Mouse (Mus musculus) midbrain, embryonic 14.5 days (tissue): ENCODE data around the gene Nsun4. TPM values are rescaled to one million over a fixed set of nuclear protein-coding genes. Genes with fewer than 3 reads are reported as not detected.
A peak's percentile ranks its signal among the peaks of the same experiment; 100 is the strongest.

Source experiments
- ATAC-seq: fragments of 200-750 bp; cut with Nextera tagmentation; 2 replicates; pipeline ENCODE4 v1.8.0; 2017; ENCODE audit warnings: moderate number of reproducible peaks, moderate library complexity; ENCODE audit not compliant: low FRiP score, low TSS enrichment
- DNase-seq: peaks from one replicate; pipeline ENCODE4 v3.0.0-alpha.2; 2015
- H3K27ac ChIP-seq: fragments of 300-500 bp; sonication (generic); replicated peaks from 2 replicates; pipeline ENCODE4 v1.5.1; 2014; ENCODE audit warnings: mild to moderate bottlenecking, low read depth, low read length, moderate library complexity
- H3K27me3 ChIP-seq: fragments of 300-500 bp; sonication (generic); 2 replicates; pipeline ENCODE4 v1.6.1; 2014; ENCODE audit warnings: low read length, control low read depth, mixed read lengths; ENCODE audit not compliant: control insufficient read depth, insufficient read depth
- H3K36me3 ChIP-seq: fragments of 300-500 bp; sonication (generic); 2 replicates; pipeline ENCODE4 v1.6.1; 2014; ENCODE audit warnings: low read length, control low read depth; ENCODE audit not compliant: control insufficient read depth, insufficient read depth
- H3K4me1 ChIP-seq: fragments of 300-500 bp; sonication (generic); 2 replicates; pipeline ENCODE4 v1.6.1; 2014; ENCODE audit warnings: mild to moderate bottlenecking, antibody characterized with exemption, low read length, control low read depth; ENCODE audit not compliant: control insufficient read depth, insufficient read depth
- H3K4me2 ChIP-seq: fragments of 300-500 bp; sonication (generic); 2 replicates; pipeline ENCODE4 v1.6.1; 2014; ENCODE audit warnings: mild to moderate bottlenecking, low read length, moderate library complexity
- H3K4me3 ChIP-seq: fragments of 300-500 bp; sonication (generic); replicated peaks from 2 replicates; pipeline ENCODE4 v1.5.1; 2014; ENCODE audit warnings: low read depth, low read length
- H3K9ac ChIP-seq: fragments of 300-500 bp; sonication (generic); replicated peaks from 2 replicates; pipeline ENCODE4 v1.6.1; 2014; ENCODE audit warnings: mild to moderate bottlenecking, low read length, moderate library complexity
- H3K9me3 ChIP-seq: fragments of 300-500 bp; sonication (generic); 2 replicates; pipeline ENCODE4 v1.6.1; 2016; ENCODE audit warnings: low read length, control low read depth, mixed read lengths; ENCODE audit not compliant: control insufficient read depth
- WGBS: fragments of 180-500 bp; shearing (Covaris S2); extraction: QIAGEN DNeasy Blood & Tissue Kit; methylation state at CpG from one replicate; pipeline ENCODE4 v1.1.7; 2014; 5-methylcytosine and 5-hydroxymethylcytosine counted together
- polyA plus RNA-seq: library from polyadenylated mRNA; unstranded; fragments of >200 nt; fragmentation: Nextera tagmentation; extraction: Ambion mirVana; gene quantifications from 2 replicates; pipeline ENCODE4 v1.2.1, GENCODE M21; 2014

The Nsun4 gene
- polyA plus RNA-seq, 1 experiment from 2014 or later, result 13.6 TPM

- Histone ChIP-seq H3K4me3 (peak overlapping the region; percentile 96), H3K4me2 (peak overlapping the region; percentile 93), H3K4me1 (peaks cover 25% of the 10 kb centered on the region), H3K36me3 (peaks cover 8% of the 10 kb centered on the region), H3K9me3 (no peaks in the 10 kb centered on the region), H3K27ac (peak overlapping the region; percentile 96), H3K27me3 (no peaks in the 10 kb centered on the region), H3K9ac (peak overlapping the region; percentile 95)
- DNase-seq (peak; percentile 77), ATAC-seq (peak; percentile 77)
- WGBS, result under 1% methylated on average over 73 of the region's 77 CpGs
Observed at GRCm38 (mm10) chr4:116075631-116076368, 22.1 kb upstream of the Nsun4 start.

- peak within 1 kb of the TSS; percentile 96 for H3K4me3 ChIP-seq
- peaks cover 4% of the 10 kb centered on the region for H3K36me3 ChIP-seq
- peak within 1 kb of the TSS; percentile 93 for H3K4me2 ChIP-seq
- H3K27me3 ChIP-seq, result no peaks in the 10 kb centered on the region
- peak; percentile 94 for ATAC-seq
- under 1% methylated on average over 55 of the region's 55 CpGs for WGBS
- no peaks in the 10 kb centered on the region for H3K9me3 ChIP-seq
- peak; percentile 98 for DNase-seq
- peak within 1 kb of the TSS; percentile 96 for H3K27ac ChIP-seq
- peak within 1 kb of the TSS; percentile 95 for H3K9ac ChIP-seq
- H3K4me1 ChIP-seq, result peaks cover 25% of the 10 kb centered on the region
Observed at GRCm38 (mm10) chr4:116074861-116075620, 21.4 kb upstream of the Nsun4 start, which contains the start of the genes Uqcrh and Lrrc41. Gene Uqcrh (minus strand): TSS chr4:116075071. Gene Lrrc41 (plus strand): TSS chr4:116075269.

GRCm38 (mm10) chr4:116074145-116074675, 20.5 kb upstream of the Nsun4 start:
- peak overlapping the region; percentile 95 for H3K9ac ChIP-seq
- ATAC-seq (no peak), DNase-seq (peak; percentile 56)
- H3K27me3 ChIP-seq, result no peaks in the 10 kb centered on the region
- peaks cover 11% of the 10 kb centered on the region for H3K36me3 ChIP-seq
- no peaks in the 10 kb centered on the region for H3K9me3 ChIP-seq
- 3% methylated on average over 8 of the region's 8 CpGs for WGBS
- H3K4me1 ChIP-seq, result peaks cover 25% of the 10 kb centered on the region
- peak overlapping the region; percentile 96 for H3K4me3 ChIP-seq
- peak overlapping the region; percentile 93 for H3K4me2 ChIP-seq
- H3K27ac ChIP-seq, result no peak overlapping the region

GRCm38 (mm10) chr4:116073146-116073545, 19.5 kb upstream of the Nsun4 start:
- Histone ChIP-seq H3K4me1 (peaks cover 25% of the 10 kb centered on the region), H3K9ac (no peak overlapping the region), H3K4me2 (peak overlapping the region; percentile 93), H3K9me3 (no peaks in the 10 kb centered on the region), H3K36me3 (peaks cover 22% of the 10 kb centered on the region), H3K4me3 (no peak overlapping the region), H3K27me3 (no peaks in the 10 kb centered on the region), H3K27ac (no peak overlapping the region)
- 56% methylated on average over 4 of the region's 4 CpGs for WGBS
- ATAC-seq, result no peak
- DNase-seq, result peak; percentile 23

GRCm38 (mm10) chr4:116070116-116070515, 16.4 kb upstream of the Nsun4 start:
- no peaks in the 10 kb centered on the region for H3K9me3 ChIP-seq
- ATAC-seq, result no peak
- peaks cover 43% of the 10 kb centered on the region for H3K36me3 ChIP-seq
- H3K27ac ChIP-seq, result no peak overlapping the region
- H3K4me2 ChIP-seq, result no peak overlapping the region
- H3K4me1 ChIP-seq, result peaks cover 18% of the 10 kb centered on the region
- no peak overlapping the region for H3K4me3 ChIP-seq
- H3K9ac ChIP-seq, result no peak overlapping the region
- no peak for DNase-seq
- no peaks in the 10 kb centered on the region for H3K27me3 ChIP-seq
- 96% methylated on average over 6 of the region's 6 CpGs for WGBS

- Histone ChIP-seq H3K9ac (no peak overlapping the region), H3K27ac (no peak overlapping the region), H3K4me3 (no peak overlapping the region), H3K36me3 (peaks cover 32% of the 10 kb centered on the region), H3K4me1 (no peaks in the 10 kb centered on the region), H3K27me3 (no peaks in the 10 kb centered on the region), H3K4me2 (no peak overlapping the region), H3K9me3 (no peaks in the 10 kb centered on the region)
- 45% methylated on average over 1 of the region's 1 CpGs for WGBS
- ATAC-seq (no peak), DNase-seq (no peak)
Observed at GRCm38 (mm10) chr4:116063855-116064254, 10.2 kb upstream of the Nsun4 start.

- no peak for DNase-seq
- H3K4me2 ChIP-seq, result no peak overlapping the region
- no peak overlapping the region for H3K4me3 ChIP-seq
- H3K9me3 ChIP-seq, result no peaks in the 10 kb centered on the region
- WGBS, result 85% methylated on average over 5 of the region's 5 CpGs
- no peaks in the 10 kb centered on the region for H3K27me3 ChIP-seq
- H3K9ac ChIP-seq, result no peak overlapping the region
- H3K4me1 ChIP-seq, result peaks cover under 1% of the 10 kb centered on the region; the same call in 1 of the 2 replicates
- H3K36me3 ChIP-seq, result no peaks in the 10 kb centered on the region
- H3K27ac ChIP-seq, result no peak overlapping the region
- no peak for ATAC-seq
Observed at GRCm38 (mm10) chr4:116059012-116059726, 5.5 kb upstream of the Nsun4 start.

GRCm38 (mm10) chr4:116057559-116057958, 3.9 kb upstream of the Nsun4 start:
- DNase-seq (no peak), ATAC-seq (no peak)
- no peak overlapping the region for H3K4me2 ChIP-seq
- 0% methylated on average over 1 of the region's 1 CpGs for WGBS
- H3K27ac ChIP-seq, result no peak overlapping the region
- no peak overlapping the region for H3K4me3 ChIP-seq
- no peaks in the 10 kb centered on the region for H3K36me3 ChIP-seq
- H3K9me3 ChIP-seq, result no peaks in the 10 kb centered on the region
- no peaks in the 10 kb centered on the region for H3K27me3 ChIP-seq
- peaks cover 8% of the 10 kb centered on the region; the same call in 1 of the 2 replicates for H3K4me1 ChIP-seq
- H3K9ac ChIP-seq, result no peak overlapping the region
